Mouse (Mus musculus) heart, embryonic 11.5 days (tissue): Measurements from ENCODE around the gene Gm7358. TPM values are rescaled to one million over a fixed set of nuclear protein-coding genes. Genes with fewer than 3 reads are reported as not detected.

Experiments
- polyA plus RNA-seq: library from polyadenylated mRNA; unstranded; fragments of >200 nt; fragmentation: Nextera tagmentation; extraction: Ambion mirVana; gene quantifications from 2 replicates; pipeline ENCODE4 v1.2.1, GENCODE M21; 2014

Gm7358 gene
- polyA plus RNA-seq, 1 experiment from 2014 or later, result not detected

Other genes with a start within 250 kb of the Gm7358 start
- not detected in 2 replicates for gene Gm7168, start 111.2 kb downstream of the Gm7358 start, polyA plus RNA-seq
- gene Gm7356, start 55.8 kb downstream of the Gm7358 start, polyA plus RNA-seq, result not detected in 2 replicates
- 1.8 and 2.7 TPM in 2 replicates for gene Dact2, start 144.8 kb upstream of the Gm7358 start, polyA plus RNA-seq
- gene Smoc2, start 220.0 kb upstream of the Gm7358 start, polyA plus RNA-seq, result 22.7 and 25.7 TPM in 2 replicates